In genomic region chr4:151655227-151655626, GRCm38 (mm10) we compare ENCODE assay signal across 22 mouse cellular contexts.
A peak's percentile ranks its signal among the peaks of the same experiment; 100 is the strongest.
DNase-seq lines count a peak whose midpoint lies in the region; ATAC-seq and TF ChIP-seq lines count a peak whose summit lies in the region.
"Had no signal": no experiment of that assay in that cellular context is flagged by ENCODE, and none has a peak within 500 bp of the region (broad histone marks: within the 10 kb centered on the region; RNA-seq: fewer than 3 reads in every experiment).

No protein-coding gene starts in this region.

- ATAC-seq in megakaryocyte, adult 5-6 weeks (ENCODE audit: poor library complexity, severe bottlenecking) = no peak
- ATAC-seq in hindbrain, embryonic 13.5 days (ENCODE audit: low FRiP score) = peak; percentile 15; the same call in 1 of the 2 replicates
- ATAC-seq in midbrain, embryonic 14.5 days (ENCODE audit: low FRiP score, low TSS enrichment) = no peak
- no peak for ATAC-seq in intestine, embryonic 16.5 days

- no peaks in the 10 kb centered on the region for H3K27me3 ChIP-seq in megakaryocyte, embryonic 14.5 days (replicated peaks)
- no peaks in the 10 kb centered on the region for H3K27me3 ChIP-seq in hindbrain, embryonic 13.5 days
- no peaks in the 10 kb centered on the region for H3K27me3 ChIP-seq in midbrain, embryonic 14.5 days (ENCODE audit: control insufficient read depth, insufficient read depth, low read length)
- H3K27me3 ChIP-seq in intestine, embryonic 16.5 days (replicated peaks; ENCODE audit: control insufficient read depth, insufficient read depth, low read length) = no peaks in the 10 kb centered on the region
- H3K27me3 ChIP-seq: liver, embryonic 13.5 days; stomach, embryonic 15.5 days had no signal

- H3K4me3 ChIP-seq in megakaryocyte, embryonic 14.5 days (replicated peaks) = peak overlapping the region; percentile 33
- no peak overlapping the region for H3K4me3 ChIP-seq in hindbrain, embryonic 13.5 days
- H3K4me3 ChIP-seq in midbrain, embryonic 14.5 days (replicated peaks; ENCODE audit: low read depth, low read length) = no peak overlapping the region
- no peak overlapping the region for H3K4me3 ChIP-seq in olfactory bulb, adult 2 months (ENCODE audit: insufficient read depth, low read depth, low read length)
- no peak overlapping the region for H3K4me3 ChIP-seq in intestine, embryonic 16.5 days (ENCODE audit: low read length)
- H3K4me3 ChIP-seq: heart, embryonic 12.5 days; liver, embryonic 13.5 days; myocyte; stomach, embryonic 15.5 days had no signal

- 62% methylated on average over 4 of the region's 4 CpGs for WGBS in hindbrain, embryonic 13.5 days
- 69% methylated on average over 4 of the region's 4 CpGs for WGBS in midbrain, embryonic 14.5 days
- 84% methylated on average over 4 of the region's 4 CpGs for WGBS in olfactory bulb, adult 2 months
- 69% methylated on average over 4 of the region's 4 CpGs for WGBS in intestine, embryonic 16.5 days

- H3K4me1 ChIP-seq in megakaryocyte, embryonic 14.5 days = no peaks in the 10 kb centered on the region
- H3K4me1 ChIP-seq in hindbrain, embryonic 13.5 days (replicated peaks) = peaks cover 41% of the 10 kb centered on the region
- peaks cover 22% of the 10 kb centered on the region for H3K4me1 ChIP-seq in midbrain, embryonic 14.5 days (ENCODE audit: control insufficient read depth, insufficient read depth, low read length)
- H3K4me1 ChIP-seq in olfactory bulb, adult 2 months (ENCODE audit: control insufficient read depth, insufficient read depth, low read length) = peaks cover 25% of the 10 kb centered on the region
- no peaks in the 10 kb centered on the region for H3K4me1 ChIP-seq in intestine, embryonic 16.5 days (ENCODE audit: control insufficient read depth, insufficient read depth, low read length)
- H3K4me1 ChIP-seq: heart, embryonic 12.5 days; liver, embryonic 13.5 days; stomach, embryonic 15.5 days had no signal

- H3K27ac ChIP-seq in hindbrain, embryonic 13.5 days = peak overlapping the region; percentile 85
- peak overlapping the region; percentile 52; the same call in 1 of the 2 replicates for H3K27ac ChIP-seq in midbrain, embryonic 14.5 days (replicated peaks; ENCODE audit: low read depth, low read length)
- peak overlapping the region; percentile 58 for H3K27ac ChIP-seq in olfactory bulb, adult 2 months (ENCODE audit: insufficient read depth, low read depth, low read length)
- H3K27ac ChIP-seq in intestine, embryonic 16.5 days (ENCODE audit: low read length) = no peak overlapping the region
- H3K27ac ChIP-seq: kidney, postnatal 0 days; liver, embryonic 13.5 days; stomach, embryonic 15.5 days had no signal

- no peaks in the 10 kb centered on the region for H3K36me3 ChIP-seq in megakaryocyte, embryonic 14.5 days (replicated peaks; ENCODE audit: low read length)
- no peaks in the 10 kb centered on the region for H3K36me3 ChIP-seq in hindbrain, embryonic 13.5 days
- H3K36me3 ChIP-seq in midbrain, embryonic 14.5 days (ENCODE audit: control insufficient read depth, insufficient read depth, low read length) = no peaks in the 10 kb centered on the region
- no peaks in the 10 kb centered on the region for H3K36me3 ChIP-seq in intestine, embryonic 16.5 days (ENCODE audit: control insufficient read depth, insufficient read depth, low read length)
- H3K36me3 ChIP-seq: heart, embryonic 12.5 days; liver, embryonic 13.5 days; stomach, embryonic 15.5 days had no signal

- TF ChIP-seq CTCF in olfactory bulb, adult 2 months (IDR thresholded peaks at IDR 0.05; ENCODE audit: insufficient read depth, low read depth, low read length) = no peak

- H3K9me3 ChIP-seq in megakaryocyte, embryonic 14.5 days = peaks cover 16% of the 10 kb centered on the region
- H3K9me3 ChIP-seq in hindbrain, embryonic 13.5 days = no peaks in the 10 kb centered on the region
- no peaks in the 10 kb centered on the region for H3K9me3 ChIP-seq in midbrain, embryonic 14.5 days (ENCODE audit: control insufficient read depth, low read length)
- H3K9me3 ChIP-seq in intestine, embryonic 16.5 days (ENCODE audit: control insufficient read depth, low read length) = no peaks in the 10 kb centered on the region
- H3K9me3 ChIP-seq: heart, embryonic 12.5 days; liver, embryonic 13.5 days; stomach, embryonic 15.5 days had no signal

- no peak overlapping the region for H3K4me2 ChIP-seq in hindbrain, embryonic 13.5 days
- H3K4me2 ChIP-seq in midbrain, embryonic 14.5 days (ENCODE audit: low read length) = no peak overlapping the region
- no peak overlapping the region for H3K4me2 ChIP-seq in intestine, embryonic 16.5 days (ENCODE audit: low read depth, low read length)
- H3K4me2 ChIP-seq: heart, embryonic 12.5 days; liver, embryonic 13.5 days; lung, embryonic 14.5 days; stomach, embryonic 15.5 days had no signal

- TF ChIP-seq POLR2A in olfactory bulb, adult 2 months (IDR thresholded peaks at IDR 0.05; ENCODE audit: insufficient read depth, low read depth, low read length) = no peak

- peak overlapping the region; percentile 51; the same call in 1 of the 2 replicates for H3K9ac ChIP-seq in hindbrain, embryonic 13.5 days
- H3K9ac ChIP-seq in midbrain, embryonic 14.5 days (replicated peaks; ENCODE audit: low read length) = peak overlapping the region; percentile 9; the same call in 1 of the 2 replicates
- H3K9ac ChIP-seq in intestine, embryonic 16.5 days (ENCODE audit: low read depth, low read length) = no peak overlapping the region
- H3K9ac ChIP-seq: heart, embryonic 12.5 days; liver, embryonic 13.5 days; lung, embryonic 14.5 days; stomach, embryonic 15.5 days had no signal

- DNase-seq in midbrain, embryonic 14.5 days = no peak
- no peak for DNase-seq in urinary bladder, postnatal 36 days (ENCODE audit: low spot score in 2 of 2)
- DNase-seq: adrenal gland, postnatal 14 days; cerebellum, adult 9-10 months; gastrocnemius, postnatal 25 days; heart, adult 18-20 months; heart, postnatal 10 days; kidney, adult 18-20 months; layer of hippocampus, adult 9-11 months; liver, embryonic 13.5 days; lung, embryonic 14.5 days; right cerebral cortex, adult 18-20 months; thymus, postnatal 25 days had no signal
